Mouse (Mus musculus): ENCODE data around the gene Twf1. TPM values are rescaled to one million over a fixed set of nuclear protein-coding genes. Genes with fewer than 3 reads are reported as not detected.

Gene Twf1
- polyA plus RNA-seq, 1 experiment = 47.5 TPM

DNA sequence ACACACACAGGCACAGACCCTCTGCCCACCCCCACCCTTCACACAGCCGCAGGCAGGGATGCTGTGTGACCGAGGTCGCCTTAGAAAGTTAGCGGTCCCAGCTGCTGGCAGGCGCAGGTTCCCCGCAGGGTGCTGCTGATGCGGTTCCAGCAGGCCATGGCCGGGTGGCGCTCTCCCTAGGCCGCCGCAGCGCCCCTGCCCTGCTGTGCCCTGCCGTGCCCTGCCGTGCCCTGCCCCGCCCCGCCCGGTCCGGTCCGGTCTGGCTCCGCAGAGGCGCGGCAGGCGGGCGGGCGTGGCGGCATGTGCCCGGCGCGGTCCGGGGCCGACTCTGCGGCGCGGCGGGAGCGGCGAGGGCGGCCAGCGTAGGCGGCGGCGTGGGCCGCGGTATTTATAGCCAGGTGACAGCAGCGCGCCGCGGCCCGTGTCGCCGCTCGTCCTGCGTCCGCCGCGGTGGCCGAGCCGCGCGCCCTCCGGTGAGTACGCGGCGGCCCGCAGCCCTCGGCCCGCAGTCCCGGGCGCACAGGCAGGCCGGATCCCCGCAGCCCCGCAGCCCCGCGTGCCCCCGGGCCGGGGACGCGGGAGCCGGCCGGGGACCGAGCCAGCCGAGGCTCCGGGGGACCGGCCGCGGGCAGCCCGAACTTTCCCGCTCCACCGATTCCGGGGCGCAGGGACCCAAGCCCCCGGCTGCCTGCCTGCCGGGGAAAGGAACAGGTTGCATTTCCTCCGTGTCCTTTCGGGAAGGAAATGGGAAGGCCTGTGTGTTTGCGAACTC, 39.3 kb upstream of the Twf1 start, which contains the start of gene Tmem117:
Gene Tmem117 (plus strand): TSS at position 403 of the 772 bp plus-strand sequence.
- H3K36me3 ChIP-seq (ENCODE audit: control insufficient read depth, insufficient read depth) = no peaks in the 10 kb centered on the region

DNA sequence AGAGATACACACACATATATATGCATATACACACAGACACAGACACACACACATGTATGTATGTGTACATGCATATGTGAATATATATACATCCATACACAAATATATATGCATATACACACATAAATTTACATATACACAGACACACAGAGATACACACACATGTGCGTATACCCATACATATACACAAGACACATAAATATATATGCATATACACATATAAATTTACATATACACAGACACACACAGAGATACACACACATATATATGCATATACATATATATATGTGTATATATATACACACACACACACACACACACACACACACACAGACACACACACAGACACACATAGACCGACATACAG, 38.8 kb upstream of the Twf1 start:
- no peak overlapping the region for H3K4me3 ChIP-seq (ENCODE audit: insufficient read depth, poor library complexity, severe bottlenecking)
- H3ac ChIP-seq (ENCODE audit: control insufficient read depth, insufficient read length, low read depth) = no peak overlapping the region
- H3K79me3 ChIP-seq (ENCODE audit: low read depth) = no peaks in the 10 kb centered on the region
- TF ChIP-seq CTCF (IDR thresholded peaks at IDR 0.05; ENCODE audit: control insufficient read depth, insufficient read depth, insufficient read length) (no peak), FOSL1 (IDR thresholded peaks at IDR 0.05; ENCODE audit: insufficient read depth, low read length, poor library complexity, severe bottlenecking) (no peak), MYOG (IDR thresholded peaks at IDR 0.05; ENCODE audit: control insufficient read depth, extremely low read depth, insufficient read length) (no peak), MAX (IDR thresholded peaks at IDR 0.05) (no peak), MYOD1 (IDR thresholded peaks at IDR 0.05; ENCODE audit: control insufficient read depth, insufficient read length, low read depth) (no peak), CEBPB (IDR thresholded peaks at IDR 0.05; ENCODE audit: low read depth) (no peak), USF1 (IDR thresholded peaks at IDR 0.05; ENCODE audit: low read depth) (no peak)
- H3K79me2 ChIP-seq (ENCODE audit: control insufficient read depth, insufficient read depth) = no peaks in the 10 kb centered on the region
- peaks cover 8% of the 10 kb centered on the region for H3K27me3 ChIP-seq (ENCODE audit: control insufficient read depth, insufficient read depth, insufficient read length)
- H3K36me3 ChIP-seq (ENCODE audit: control insufficient read depth, insufficient read depth) = no peaks in the 10 kb centered on the region

More for the DNA sequence above, 39.3 kb upstream of the Twf1 start, which contains the start of gene Tmem117:
- Histone ChIP-seq H3K79me2 (ENCODE audit: control insufficient read depth, insufficient read depth) (no peaks in the 10 kb centered on the region), H3ac (ENCODE audit: control insufficient read depth, insufficient read length, low read depth) (peak within 1 kb of the TSS; percentile 0), H3K27me3 (ENCODE audit: control insufficient read depth, insufficient read depth, insufficient read length) (peaks cover 8% of the 10 kb centered on the region), H3K79me3 (ENCODE audit: low read depth) (no peaks in the 10 kb centered on the region), H3K4me3 (ENCODE audit: insufficient read depth, poor library complexity, severe bottlenecking) (no peak within 1 kb of the TSS)
- TF ChIP-seq MYOG (IDR thresholded peaks at IDR 0.05; ENCODE audit: control insufficient read depth, extremely low read depth, insufficient read length) = no peak
- TF ChIP-seq USF1 (IDR thresholded peaks at IDR 0.05; ENCODE audit: low read depth) = no peak
- TF ChIP-seq CTCF (IDR thresholded peaks at IDR 0.05; ENCODE audit: control insufficient read depth, insufficient read depth, insufficient read length) = peak; percentile 29

DNA sequence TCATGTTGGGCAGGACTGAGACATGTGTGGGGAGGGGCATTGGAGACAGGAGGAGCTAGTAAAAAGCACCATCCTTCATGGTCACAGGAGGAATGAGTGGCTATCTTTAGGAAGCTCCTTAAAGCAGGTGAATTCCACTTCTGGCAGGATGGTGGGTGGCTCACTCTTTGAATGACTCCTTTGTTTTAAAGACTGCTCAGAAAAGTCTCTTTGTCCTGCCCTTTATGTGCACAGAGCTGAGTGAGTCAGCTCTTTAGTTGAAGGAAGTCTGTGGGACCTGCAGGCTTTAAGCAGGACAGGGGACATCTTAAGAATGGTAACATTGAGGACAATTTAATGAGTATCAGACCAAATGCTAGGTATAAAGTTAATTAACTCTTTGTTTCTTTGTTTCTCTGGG, 31.2 kb upstream of the Twf1 start:
- Histone ChIP-seq H3K4me3 (ENCODE audit: insufficient read depth, poor library complexity, severe bottlenecking) (no peak overlapping the region), H3K79me3 (ENCODE audit: low read depth) (no peaks in the 10 kb centered on the region), H3K27me3 (ENCODE audit: control insufficient read depth, insufficient read depth, insufficient read length) (no peaks in the 10 kb centered on the region), H3K79me2 (ENCODE audit: control insufficient read depth, insufficient read depth) (no peaks in the 10 kb centered on the region), H3ac (ENCODE audit: control insufficient read depth, insufficient read length, low read depth) (no peak overlapping the region), H3K36me3 (ENCODE audit: control insufficient read depth, insufficient read depth) (no peaks in the 10 kb centered on the region)
- TF ChIP-seq MYOG (IDR thresholded peaks at IDR 0.05; ENCODE audit: control insufficient read depth, extremely low read depth, insufficient read length) (no peak), MAX (IDR thresholded peaks at IDR 0.05) (no peak)

DNA sequence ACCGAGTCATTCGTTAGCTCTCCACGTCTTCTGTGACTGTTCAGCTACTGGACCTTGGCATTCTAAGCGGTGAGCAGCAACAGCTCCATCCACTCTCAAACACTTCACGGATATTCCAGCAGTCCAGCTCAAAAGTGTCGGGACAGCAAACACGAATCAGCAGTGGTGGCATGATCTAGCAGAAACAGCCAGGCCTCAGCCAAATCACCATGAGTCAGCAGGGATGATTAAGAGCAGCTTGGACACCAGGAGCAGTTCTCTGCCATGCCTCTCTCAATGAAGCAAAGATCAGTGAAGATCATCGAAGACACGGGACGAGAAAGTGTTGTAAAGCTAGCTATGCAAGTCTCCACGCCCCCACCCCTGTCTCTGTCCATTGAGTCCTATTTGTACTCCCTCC, 26.3 kb upstream of the Twf1 start:
- no peaks in the 10 kb centered on the region for H3K79me3 ChIP-seq (ENCODE audit: low read depth)
- H3K27me3 ChIP-seq (ENCODE audit: control insufficient read depth, insufficient read depth, insufficient read length) = no peaks in the 10 kb centered on the region
- H3K36me3 ChIP-seq (ENCODE audit: control insufficient read depth, insufficient read depth) = no peaks in the 10 kb centered on the region
- no peaks in the 10 kb centered on the region for H3K79me2 ChIP-seq (ENCODE audit: control insufficient read depth, insufficient read depth)
- H3ac ChIP-seq (ENCODE audit: control insufficient read depth, insufficient read length, low read depth) = no peak overlapping the region
- H3K4me3 ChIP-seq (ENCODE audit: insufficient read depth, poor library complexity, severe bottlenecking) = no peak overlapping the region
- TF ChIP-seq FOSL1 (IDR thresholded peaks at IDR 0.05; ENCODE audit: insufficient read depth, low read length, poor library complexity, severe bottlenecking) = no peak
- no peak for TF ChIP-seq MYOG (IDR thresholded peaks at IDR 0.05; ENCODE audit: control insufficient read depth, extremely low read depth, insufficient read length)
- no peak for TF ChIP-seq MYOD1 (IDR thresholded peaks at IDR 0.05; ENCODE audit: control insufficient read depth, insufficient read length, low read depth)
- no peak for TF ChIP-seq CTCF (IDR thresholded peaks at IDR 0.05; ENCODE audit: control insufficient read depth, insufficient read depth, insufficient read length)
- TF ChIP-seq USF1 (IDR thresholded peaks at IDR 0.05; ENCODE audit: low read depth) = no peak
- TF ChIP-seq CEBPB (IDR thresholded peaks at IDR 0.05; ENCODE audit: low read depth) = no peak
- no peak for TF ChIP-seq MAX (IDR thresholded peaks at IDR 0.05)

- Histone ChIP-seq H3K4me3 (ENCODE audit: insufficient read depth, poor library complexity, severe bottlenecking) (no peak overlapping the region), H3K79me2 (ENCODE audit: control insufficient read depth, insufficient read depth) (no peaks in the 10 kb centered on the region), H3K79me3 (ENCODE audit: low read depth) (no peaks in the 10 kb centered on the region), H3ac (ENCODE audit: control insufficient read depth, insufficient read length, low read depth) (no peak overlapping the region), H3K36me3 (ENCODE audit: control insufficient read depth, insufficient read depth) (no peaks in the 10 kb centered on the region), H3K27me3 (ENCODE audit: control insufficient read depth, insufficient read depth, insufficient read length) (peaks cover 4% of the 10 kb centered on the region)
- TF ChIP-seq FOSL1 (IDR thresholded peaks at IDR 0.05; ENCODE audit: insufficient read depth, low read length, poor library complexity, severe bottlenecking) = no peak
- TF ChIP-seq CTCF (IDR thresholded peaks at IDR 0.05; ENCODE audit: control insufficient read depth, insufficient read depth, insufficient read length) = no peak
- no peak for TF ChIP-seq MYOG (IDR thresholded peaks at IDR 0.05; ENCODE audit: control insufficient read depth, extremely low read depth, insufficient read length)
- TF ChIP-seq MYOD1 (IDR thresholded peaks at IDR 0.05; ENCODE audit: control insufficient read depth, insufficient read length, low read depth) = no peak
- no peak for TF ChIP-seq MAX (IDR thresholded peaks at IDR 0.05)
- no peak for TF ChIP-seq USF1 (IDR thresholded peaks at IDR 0.05; ENCODE audit: low read depth)
- no peak for TF ChIP-seq CEBPB (IDR thresholded peaks at IDR 0.05; ENCODE audit: low read depth)
These were observed 18.1 kb upstream of the Twf1 start for GRCm38 (mm10) chr15:94607768-94608167.

DNA sequence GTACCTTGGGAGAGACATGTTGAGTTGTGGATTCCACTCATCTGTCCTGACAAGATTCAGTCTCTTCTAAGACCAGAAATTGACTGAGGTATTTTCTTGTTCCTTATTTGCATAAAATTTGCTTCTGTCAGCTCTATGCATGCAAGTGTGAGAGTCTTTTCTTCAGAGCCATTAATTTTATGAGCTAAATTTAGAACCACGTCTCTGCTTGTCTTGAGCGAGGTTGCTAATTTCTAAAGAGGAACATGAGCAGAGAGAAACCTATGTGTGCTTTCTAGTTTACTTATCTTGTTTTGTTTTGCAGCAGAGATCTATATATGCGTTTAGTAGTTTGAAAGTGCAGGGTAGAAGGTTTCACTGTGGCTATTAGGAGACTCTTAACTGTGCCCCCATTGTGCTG, 12.8 kb upstream of the Twf1 start:
- no peak for TF ChIP-seq CTCF (IDR thresholded peaks at IDR 0.05; ENCODE audit: control insufficient read depth, insufficient read depth, insufficient read length)
- TF ChIP-seq MYOG (IDR thresholded peaks at IDR 0.05; ENCODE audit: control insufficient read depth, extremely low read depth, insufficient read length) = no peak
- TF ChIP-seq CEBPB (IDR thresholded peaks at IDR 0.05; ENCODE audit: low read depth) = no peak
- no peak for TF ChIP-seq MAX (IDR thresholded peaks at IDR 0.05)
- TF ChIP-seq FOSL1 (IDR thresholded peaks at IDR 0.05; ENCODE audit: insufficient read depth, low read length, poor library complexity, severe bottlenecking) = no peak
- TF ChIP-seq MYOD1 (IDR thresholded peaks at IDR 0.05; ENCODE audit: control insufficient read depth, insufficient read length, low read depth) = no peak
- TF ChIP-seq USF1 (IDR thresholded peaks at IDR 0.05; ENCODE audit: low read depth) = no peak
- Histone ChIP-seq H3K79me2 (ENCODE audit: control insufficient read depth, insufficient read depth) (no peaks in the 10 kb centered on the region), H3K4me3 (ENCODE audit: insufficient read depth, poor library complexity, severe bottlenecking) (no peak overlapping the region), H3ac (ENCODE audit: control insufficient read depth, insufficient read length, low read depth) (no peak overlapping the region), H3K36me3 (ENCODE audit: control insufficient read depth, insufficient read depth) (no peaks in the 10 kb centered on the region), H3K79me3 (ENCODE audit: low read depth) (no peaks in the 10 kb centered on the region), H3K27me3 (ENCODE audit: control insufficient read depth, insufficient read depth, insufficient read length) (peaks cover 4% of the 10 kb centered on the region)
